Mouse (Mus musculus) lung, postnatal 14 days (tissue): ENCODE measurements around the gene Inpp5f.
A peak's percentile ranks its signal among the peaks of the same experiment; 100 is the strongest.
"Not testable (repeated sequence)": the region's sequence is repeated elsewhere in the genome, so short reads cannot be mapped to it uniquely, and the experiment has no call there.

Source experiments
- DNase-seq: peaks from one replicate; pipeline ENCODE4 v3.0.0; 2021

The Inpp5f gene

DNA sequence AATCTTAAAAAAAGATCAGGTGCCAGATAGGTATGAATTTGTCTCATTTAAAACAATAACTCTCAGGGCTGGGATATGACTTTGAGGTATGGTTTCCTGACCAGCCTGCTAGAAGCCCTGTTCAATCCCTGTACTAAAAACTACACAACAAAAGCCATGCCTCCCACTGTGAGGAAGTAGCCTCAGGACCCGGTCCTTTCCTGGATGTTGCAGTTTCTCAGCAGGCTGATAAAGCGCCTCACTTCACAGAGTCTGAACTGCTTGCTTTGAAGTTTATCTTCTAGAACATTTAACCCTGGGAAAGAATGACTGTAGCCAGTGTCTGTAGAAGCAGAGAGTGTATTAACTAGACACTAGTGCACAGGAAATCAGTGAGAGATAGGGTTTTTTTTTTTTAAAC lies 57.7 kb downstream of the Inpp5f start:
- DNase-seq = no peak

DNA sequence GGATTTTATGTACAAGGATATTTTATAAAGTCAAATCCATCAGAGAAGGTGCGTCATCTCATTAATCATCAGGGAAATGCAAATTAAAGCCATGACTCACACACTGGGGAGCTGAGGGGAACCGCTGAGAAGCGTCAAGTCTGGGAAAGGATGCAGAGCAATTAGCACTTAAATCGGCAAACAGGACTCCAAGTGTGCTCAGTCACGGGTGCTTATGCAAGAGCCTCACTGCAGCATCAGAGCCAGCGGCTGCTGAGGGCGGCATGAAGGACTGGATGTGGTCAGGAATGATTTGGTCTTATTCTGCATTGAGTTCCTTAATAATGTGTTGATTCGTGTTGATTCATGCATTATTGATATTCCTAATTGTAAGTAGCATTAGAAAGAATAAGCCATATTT lies 60.8 kb downstream of the Inpp5f start:
- DNase-seq = no peak

DNA sequence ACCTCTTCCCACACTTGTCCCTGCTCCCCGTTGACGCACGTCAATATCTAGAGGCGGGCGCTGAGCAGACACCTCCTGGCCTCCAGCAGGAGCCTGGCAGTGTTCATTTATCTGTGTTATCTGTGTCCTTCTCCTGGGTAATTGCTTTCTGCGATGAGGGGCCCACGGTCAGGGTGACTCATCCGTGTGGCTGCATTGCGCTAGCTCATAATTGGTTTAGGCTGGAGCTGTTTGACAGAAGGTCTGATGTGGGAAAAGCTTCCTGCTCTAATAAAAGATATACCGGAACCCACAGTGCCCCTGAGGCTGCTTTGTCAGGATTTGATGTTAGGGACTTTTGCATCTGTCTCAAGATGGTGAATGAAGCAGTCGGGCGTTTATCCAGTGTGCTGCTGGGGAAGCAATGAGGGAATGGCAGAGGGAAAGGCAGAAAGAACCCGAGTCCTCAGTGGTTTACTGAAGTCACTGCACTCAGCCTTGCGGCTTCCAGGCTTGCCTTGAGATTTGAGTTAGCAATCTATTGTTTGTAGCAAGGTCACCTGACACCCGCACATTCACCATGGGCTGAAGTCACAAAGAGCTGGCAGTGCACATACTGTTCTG lies 61.4 kb downstream of the Inpp5f start:
- no peak for DNase-seq

DNA sequence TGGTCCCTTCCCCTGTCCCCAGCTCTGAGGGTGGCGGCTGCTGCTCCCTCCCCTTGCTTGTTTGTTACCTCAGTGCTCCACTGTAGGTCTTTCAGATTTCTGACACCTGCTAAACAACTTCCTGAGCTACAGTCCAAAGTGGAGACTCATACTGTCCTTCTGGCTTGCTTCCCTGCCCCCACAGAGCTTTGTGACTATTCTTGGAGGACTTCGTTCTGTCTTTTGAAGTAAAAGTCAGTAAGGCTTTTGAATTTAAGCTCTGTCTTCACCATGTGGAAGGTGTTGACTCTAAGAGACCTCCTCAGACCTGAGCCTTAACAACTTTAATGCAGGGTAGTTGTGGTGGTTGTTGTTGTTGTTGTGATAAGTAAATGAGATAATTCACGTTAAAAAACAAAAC lies 67.4 kb downstream of the Inpp5f start:
- no peak for DNase-seq

DNA sequence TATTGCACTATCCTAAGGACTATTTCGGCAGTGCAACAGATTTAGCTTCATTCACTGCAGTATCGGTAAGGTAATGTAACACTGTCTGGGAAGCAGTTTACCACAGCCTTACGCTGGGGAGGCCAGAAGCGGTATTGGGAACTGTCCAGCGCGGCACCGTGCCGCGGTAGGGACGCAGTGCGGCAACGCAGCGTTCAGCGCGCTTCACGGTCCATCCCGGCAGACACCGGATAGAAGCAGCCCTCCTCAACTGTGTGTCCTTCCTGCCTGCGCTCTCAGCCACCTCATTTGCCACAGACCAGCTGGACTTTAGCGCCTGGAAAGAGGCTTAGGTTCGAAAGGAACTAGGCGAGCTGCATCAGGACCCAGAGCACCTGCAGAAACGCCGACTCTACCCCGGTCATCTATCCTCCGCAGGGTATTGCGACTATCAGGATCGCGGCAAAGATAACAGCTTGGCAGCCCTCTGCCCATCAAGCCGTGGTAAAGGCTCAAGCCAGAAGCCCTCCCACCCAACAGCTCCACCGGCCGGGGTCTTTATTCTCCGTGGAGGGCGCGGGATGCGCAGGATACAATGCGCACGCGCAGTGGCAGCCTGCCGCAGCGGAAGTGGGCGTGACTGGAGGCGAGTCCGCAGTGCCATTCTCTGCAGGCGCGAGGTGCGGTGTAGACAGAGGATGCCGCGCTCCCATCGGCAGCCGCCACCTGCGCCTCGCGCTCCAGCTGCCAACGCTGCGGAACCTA lies 76.9 kb downstream of the Inpp5f start:
- DNase-seq = peak; percentile 64

DNA sequence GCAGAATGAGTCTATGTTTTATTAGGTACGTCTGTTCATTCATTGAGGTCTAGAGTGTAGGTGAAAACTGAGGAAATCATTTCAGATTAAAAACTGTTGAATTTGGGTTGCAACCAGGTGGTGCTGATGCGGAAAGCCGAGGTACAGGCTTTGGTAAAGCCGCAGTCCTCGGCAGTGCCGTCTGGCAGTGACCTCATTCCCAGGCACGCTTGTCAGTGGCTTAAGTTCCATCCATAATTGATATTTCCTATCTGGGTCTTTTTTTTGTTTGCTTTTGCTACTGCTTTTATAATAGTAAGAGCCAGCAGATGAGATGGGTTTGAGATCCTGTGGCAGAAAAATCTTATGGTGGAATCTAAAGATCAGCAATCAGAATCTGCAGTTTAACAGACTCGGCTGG lies 78.2 kb downstream of the Inpp5f start:
- DNase-seq = no peak

DNA sequence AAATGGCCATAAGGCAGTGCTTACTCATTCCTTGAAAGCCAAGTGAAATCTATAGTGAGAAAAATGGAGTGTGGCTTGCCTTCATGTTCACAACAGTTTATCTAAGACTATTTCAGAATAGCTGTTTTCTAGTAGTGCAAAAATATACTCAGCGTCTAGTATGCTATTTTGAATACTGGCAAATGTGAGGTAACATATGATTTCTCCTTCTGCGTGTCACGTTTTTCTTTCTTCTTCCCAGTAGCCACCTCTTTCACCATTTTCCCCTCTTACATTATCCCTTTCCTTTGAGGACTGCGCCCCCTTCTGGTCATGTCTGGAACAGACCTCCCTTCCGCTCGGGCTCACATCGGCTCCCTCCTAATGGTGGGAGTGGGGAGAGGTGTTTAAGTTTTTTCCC lies 78.9 kb downstream of the Inpp5f start:
- peak; percentile 94 for DNase-seq

DNA sequence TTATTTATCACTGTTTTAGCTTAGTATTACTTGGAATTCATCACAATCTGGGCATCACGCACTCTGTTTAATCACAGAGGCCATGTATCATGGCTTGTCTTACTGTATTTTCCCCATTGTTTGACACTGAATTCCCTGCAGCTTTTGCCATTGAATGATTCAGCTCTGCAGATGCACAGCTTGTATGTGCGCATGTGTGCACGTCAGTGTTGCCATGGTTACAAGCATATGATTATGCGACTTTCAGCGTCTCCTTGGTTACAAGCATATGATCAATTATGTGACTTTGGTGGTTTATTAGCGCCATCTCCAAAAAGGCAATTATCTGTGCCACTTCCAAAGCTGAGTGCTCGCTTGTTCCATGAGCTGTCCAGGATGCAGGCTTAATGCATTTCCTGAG lies 79.7 kb downstream of the Inpp5f start:
- DNase-seq = no peak

DNA sequence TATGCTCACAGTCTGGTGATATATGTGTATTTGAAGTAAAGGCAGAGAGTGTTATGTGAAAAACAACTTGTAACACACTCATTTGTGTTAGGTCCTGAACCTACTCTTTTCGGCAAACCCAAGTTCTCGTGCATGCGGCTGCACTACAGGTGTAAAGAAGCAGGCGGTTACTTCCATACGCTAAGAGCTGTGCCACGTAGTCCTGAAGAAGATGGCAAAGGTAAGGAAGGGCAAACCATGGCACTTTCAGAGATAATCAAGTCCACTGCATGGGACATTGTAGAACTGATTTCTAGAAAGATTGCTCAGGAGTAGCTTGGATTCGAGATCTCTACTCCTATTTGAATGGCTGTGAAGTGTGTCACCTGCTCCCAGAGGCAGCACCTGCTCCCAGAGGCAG lies 81.0 kb downstream of the Inpp5f start:
- DNase-seq = no peak

DNA sequence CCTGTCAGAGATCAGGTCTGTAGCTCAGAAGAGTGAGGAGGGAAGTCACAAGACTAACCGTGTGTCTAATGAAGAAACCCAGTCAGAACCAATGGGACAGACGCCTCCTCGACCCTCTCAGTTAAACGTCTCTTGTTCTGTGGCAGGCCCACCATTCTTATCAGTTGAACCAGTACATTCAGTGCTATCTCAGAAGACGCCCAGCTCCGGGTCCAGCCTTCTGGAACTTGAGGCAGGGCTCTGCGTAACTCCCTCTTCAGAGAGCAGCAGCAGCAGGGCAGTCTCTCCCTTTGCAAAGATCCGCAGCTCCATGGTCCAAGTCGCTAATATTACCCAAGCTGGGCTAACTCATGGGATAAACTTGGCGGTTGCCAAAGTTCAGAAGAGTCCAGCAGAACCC lies 83.7 kb downstream of the Inpp5f start:
- DNase-seq = no peak

DNA sequence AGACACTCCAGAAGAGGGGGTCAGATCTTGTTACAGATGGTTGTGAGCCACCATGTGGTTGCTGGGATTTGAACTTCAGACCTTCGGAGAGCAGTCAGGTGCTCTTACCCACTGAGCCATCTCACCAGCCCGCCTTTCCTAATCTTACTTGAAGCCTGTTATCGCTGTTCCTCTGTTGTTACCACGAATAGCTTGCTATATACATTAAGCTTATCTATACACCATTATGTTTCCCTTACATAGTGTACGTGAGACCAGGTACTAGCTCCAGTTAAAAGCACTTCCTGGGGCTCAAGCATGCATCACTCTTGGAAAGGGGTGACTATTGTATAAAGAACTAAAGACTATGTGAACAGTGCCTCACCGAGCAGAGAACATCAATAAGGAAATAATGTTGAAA lies 88.8 kb downstream of the Inpp5f start:
- not testable (repeated sequence) for DNase-seq

DNA sequence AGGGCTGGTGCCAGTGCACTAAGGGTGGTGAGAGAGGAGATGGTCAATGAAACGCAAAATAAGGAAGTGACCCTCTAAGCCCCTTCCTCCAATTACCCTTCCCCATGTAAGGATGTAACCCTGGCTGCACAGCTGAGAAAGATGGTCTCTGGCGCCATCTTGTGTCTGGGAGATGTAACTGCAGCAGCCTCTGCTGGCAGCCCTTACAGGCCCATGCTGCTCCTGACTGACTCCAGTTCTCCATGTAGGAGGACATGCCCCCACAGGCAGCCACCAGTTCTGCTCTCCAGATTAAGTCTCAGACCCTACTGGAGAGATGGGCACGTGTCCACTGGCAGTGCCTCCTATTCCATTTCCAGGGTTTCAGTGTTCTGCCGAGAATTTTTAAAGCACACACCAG lies 94.6 kb downstream of the Inpp5f start:
- DNase-seq = peak; percentile 71

DNA sequence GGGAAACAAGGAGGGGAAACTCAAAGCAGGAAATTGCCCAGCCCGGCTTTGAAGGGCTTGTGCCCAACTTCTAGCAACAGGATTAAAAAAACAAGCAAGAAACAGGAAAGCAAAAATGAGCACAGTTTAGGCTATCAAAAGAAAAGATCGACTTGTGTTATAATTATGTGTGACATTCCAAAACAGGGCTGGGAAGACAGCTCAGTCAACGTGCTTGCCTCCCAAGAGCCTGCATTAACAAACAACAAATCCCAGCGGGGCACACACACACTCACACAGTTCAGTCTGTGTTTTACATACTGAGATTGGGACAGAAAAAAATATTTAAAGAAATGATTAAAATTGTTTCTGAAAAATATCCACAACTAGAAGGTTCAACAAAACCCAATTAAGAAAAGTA lies 106.9 kb downstream of the Inpp5f start:
- DNase-seq = no peak

DNA sequence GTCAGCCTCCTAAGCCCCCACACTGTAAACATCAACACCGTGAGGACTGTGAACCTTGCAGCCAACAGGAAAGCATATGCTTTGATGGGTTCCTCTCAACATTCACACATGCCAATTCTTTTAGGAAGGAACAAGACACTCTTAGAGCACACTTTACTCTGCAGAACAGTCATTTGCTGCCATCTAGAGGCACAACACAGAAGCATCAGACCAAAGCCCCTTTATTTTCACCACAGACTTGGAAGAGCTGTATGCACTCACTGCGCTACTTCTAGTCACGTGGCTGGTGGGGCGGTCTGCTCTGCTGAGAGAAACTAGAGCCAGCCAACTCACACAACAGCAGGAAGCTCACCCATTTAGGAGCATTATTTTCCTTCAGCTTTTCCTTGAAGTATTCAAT lies 113.6 kb downstream of the Inpp5f start:
- DNase-seq = peak; percentile 75

DNA sequence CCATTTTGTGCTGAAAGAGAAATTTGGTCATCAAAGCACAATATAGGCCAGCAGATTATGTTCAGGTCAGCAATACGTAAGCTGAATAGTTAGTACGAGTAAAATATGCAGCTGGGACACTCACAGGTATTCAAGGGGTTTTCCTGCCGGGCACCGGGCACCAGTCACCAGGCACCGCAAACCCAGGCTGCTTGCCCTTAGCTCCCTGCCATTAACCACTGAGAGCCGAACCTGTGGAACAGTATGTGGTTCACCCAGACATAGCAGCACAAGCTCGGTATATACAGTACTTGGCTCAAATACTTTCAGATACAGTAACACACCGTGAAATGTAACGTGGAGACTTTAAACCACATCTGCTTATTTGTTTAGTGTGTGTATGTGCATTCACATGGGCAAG lies 114.1 kb downstream of the Inpp5f start:
- no peak for DNase-seq

DNA sequence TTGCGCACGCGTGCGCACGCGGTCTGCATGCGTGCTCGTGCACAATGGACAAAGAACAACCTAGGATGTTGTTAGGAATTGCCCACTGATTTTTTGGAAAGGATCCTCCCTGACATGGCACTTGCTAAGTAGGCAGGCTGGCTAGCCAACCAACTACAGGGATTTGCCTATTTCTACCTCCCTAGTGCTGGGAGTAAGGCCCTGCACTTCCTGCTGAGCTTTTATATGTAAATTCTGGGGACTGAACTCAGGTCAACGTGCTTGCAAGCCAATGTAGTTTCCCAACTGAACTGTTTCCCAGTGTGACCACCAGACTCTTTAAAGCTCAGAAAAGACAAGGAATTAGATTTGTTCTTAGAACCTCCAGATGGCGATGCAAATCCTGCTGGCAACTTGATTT lies 115.9 kb downstream of the Inpp5f start:
- no peak for DNase-seq

DNA sequence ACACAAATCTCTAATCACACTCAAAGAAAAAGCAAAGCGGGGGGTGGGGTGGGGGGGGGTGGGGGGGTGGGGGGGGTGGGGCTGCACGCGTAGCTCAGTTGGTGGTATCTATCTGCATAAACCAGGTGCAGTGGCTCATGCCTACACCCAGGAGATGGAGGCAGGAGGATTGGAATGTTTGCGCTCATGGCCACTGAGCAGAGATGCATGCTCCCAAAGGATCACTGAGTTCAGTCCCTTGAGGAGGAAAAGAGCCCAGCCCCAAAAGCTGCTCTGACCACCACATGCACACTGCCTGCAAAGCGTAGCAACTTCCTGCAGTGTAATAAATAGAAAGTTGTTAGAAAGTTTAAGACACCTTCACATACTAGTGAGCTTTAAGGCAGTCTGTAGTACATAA lies 116.6 kb downstream of the Inpp5f start:
- DNase-seq = no peak

DNA sequence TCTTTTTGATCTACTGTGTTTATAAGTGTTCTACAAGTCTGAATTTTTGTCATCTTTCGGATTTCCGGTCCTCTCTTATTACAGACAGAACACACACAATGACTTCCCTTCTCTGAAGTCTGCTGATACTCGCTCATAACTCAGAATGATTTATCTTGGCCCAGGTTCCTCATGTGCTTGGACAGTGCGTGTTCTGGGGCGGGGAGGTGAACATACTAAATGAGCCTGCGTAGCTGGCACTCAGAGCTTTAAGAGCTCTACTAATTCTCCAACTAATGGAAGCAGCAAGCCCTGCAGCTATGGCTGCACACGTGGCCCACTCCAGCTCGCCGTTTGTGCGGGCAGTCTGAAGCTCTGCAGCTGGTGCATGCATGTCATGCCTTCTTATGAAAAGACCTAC lies 117.6 kb downstream of the Inpp5f start:
- DNase-seq = no peak

DNA sequence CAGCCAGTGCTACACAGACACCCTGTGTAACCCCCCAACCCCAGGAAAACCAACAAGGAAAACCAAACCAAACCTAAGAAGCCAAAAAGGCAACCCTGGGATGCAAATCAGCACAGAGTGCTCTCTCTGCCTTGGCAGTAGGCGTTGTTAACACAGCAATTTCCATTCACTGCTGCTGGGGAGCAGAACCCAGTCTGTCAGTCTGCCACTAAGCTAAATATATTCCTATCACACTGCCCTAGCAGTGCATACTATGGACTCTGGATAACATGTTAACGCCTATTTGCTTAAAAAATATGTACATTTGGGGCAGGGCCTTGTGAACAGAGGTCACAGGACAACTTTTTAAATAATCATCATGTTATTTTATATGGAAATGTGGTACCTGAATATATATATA lies 120.5 kb downstream of the Inpp5f start:
- no peak for DNase-seq

DNA sequence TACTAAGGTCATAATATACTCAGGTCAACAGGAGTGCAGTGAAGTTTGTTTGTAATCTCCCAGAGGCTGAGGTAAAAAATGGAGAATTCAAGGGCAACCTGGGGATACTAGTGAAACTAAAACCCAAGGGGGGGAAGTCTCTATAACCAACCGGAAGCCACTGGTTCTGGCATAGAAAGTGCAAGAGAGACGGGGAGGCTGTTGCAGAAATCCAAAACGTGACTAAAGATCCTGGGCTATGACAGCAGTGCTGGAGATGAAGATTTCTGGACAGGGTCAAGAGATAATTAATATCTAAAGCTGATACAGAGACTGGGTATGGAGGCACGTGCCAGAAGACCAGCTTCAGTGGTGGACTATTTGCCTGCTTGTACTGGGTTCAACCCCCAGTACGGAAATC lies 126.9 kb downstream of the Inpp5f start:
- no peak for DNase-seq

DNA sequence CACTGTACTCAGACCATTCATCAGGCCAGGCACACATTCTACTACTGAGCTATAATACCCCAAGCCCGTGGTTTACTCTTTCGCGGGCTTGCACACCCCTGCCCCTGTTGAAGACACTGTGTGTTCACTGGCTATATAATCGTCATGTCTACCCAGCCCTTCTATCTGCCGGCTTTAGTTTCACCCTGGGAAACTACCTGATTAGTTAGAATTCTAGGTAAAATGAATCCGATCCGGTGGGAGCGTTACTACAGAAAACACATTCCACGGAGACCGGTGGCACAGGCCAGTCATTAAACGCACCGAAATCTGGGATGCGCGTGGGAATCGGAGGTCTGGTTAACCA lies 128.0 kb downstream of the Inpp5f start:
- DNase-seq = no peak

DNA sequence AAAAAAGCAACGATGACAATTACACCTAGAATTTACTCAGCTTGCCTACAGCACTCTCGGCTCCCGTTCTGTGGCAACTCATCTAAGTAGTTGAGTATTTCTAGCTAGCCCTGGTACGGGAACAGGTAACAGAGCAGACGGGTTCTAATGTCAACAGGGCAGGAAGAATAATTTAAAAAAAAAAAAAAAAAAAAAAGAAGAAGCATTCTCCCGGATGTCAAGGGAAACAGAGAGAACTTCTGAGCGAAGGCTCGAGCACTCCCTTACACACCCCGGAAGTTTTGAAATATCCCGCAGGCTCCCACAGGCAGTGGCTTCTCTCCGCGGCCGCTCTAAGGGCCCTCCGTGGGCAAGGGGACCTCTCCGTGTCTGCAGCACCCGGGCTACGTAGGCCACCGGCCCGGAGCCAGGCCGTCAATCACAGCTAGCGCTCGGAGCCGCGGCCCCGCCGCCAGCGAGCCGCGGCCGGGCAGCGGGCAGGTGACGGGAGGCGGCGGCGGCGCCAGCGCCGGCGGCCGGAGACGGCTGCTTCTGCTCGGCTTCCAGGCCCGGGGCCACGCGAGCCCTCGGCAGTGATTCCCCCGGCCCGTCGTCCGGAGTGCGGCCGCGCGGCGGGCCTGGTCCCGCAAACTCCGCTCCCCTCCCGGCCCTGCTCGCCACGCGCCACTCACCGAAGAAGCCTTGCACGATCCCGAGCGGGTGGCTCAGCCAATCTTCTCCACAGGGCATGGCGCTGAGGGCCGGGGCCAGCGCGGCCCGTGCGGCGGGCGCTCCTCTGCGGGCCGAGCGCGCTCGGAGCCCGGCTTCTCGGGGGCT lies 128.5 kb downstream of the Inpp5f start:
- DNase-seq = peak; percentile 64

DNA sequence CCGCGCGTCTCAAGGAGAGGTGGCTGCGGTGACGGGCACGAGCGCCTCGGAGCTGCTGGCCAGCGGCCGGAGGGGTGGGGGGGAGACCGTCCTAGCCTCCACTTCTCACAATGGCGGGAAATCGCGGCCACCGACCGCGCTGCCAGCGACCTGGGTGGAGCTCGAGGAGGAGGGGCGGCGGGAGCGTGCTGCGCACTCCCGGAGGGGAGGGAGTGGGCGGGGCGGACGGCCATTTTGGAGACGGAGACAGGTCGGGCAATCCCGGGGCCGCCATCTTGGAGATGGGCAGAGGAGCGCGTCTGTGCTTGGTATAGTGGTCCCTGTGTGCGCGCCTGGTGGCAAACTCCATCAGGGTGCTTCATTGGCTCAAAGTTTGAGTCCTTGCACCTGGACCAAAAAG lies 129.2 kb downstream of the Inpp5f start, which contains the start of gene Mcmbp:
Gene Mcmbp (minus strand): TSS at position 162 of the 400 bp plus-strand sequence.
- DNase-seq = peak; percentile 99

DNA sequence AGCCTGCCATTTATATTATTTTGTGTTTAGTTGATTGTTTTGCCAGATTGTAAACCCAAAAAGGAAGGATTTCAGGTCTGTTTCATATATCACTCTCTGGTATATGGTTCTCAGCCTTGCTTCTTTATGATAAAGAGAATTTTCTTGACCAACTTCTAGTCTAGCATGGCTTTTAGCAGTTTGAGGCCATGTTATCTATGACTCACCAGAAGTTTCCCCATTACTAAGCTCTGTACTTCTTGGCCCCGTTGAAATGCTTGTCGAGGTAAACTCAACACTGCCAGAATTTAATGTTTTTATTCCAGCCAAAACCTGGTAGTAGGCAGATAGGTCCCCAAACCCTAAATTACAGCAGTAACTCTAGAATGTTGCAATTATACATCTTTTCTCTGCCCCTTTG lies 132.8 kb downstream of the Inpp5f start:
- DNase-seq = no peak
